Comparison of ENCODE assay signal across 18 mouse cellular contexts in genomic region chr7:132321392-132321958, GRCm38 (mm10). TPM values are rescaled to one million over a fixed set of nuclear protein-coding genes. Genes with fewer than 3 reads are reported as not detected.
DNase-seq lines count a peak whose midpoint lies in the region; ATAC-seq and TF ChIP-seq lines count a peak whose summit lies in the region.
"Had no signal": no experiment of that assay in that cellular context is flagged by ENCODE, and none has a peak within 500 bp of the region (broad histone marks: within the 10 kb centered on the region; RNA-seq: fewer than 3 reads in every experiment).

No protein-coding gene starts in this region.

- H3K9me3 ChIP-seq in liver, postnatal 0 days (ENCODE audit: low read length): no peaks in the 10 kb centered on the region
- H3K9me3 ChIP-seq in liver, embryonic 12.5 days (replicated peaks): no peaks in the 10 kb centered on the region
- H3K9me3 ChIP-seq: embryonic facial prominence, embryonic 10.5 days; embryonic facial prominence, embryonic 12.5 days; forebrain, embryonic 13.5 days; forebrain, embryonic 15.5 days had no signal

- TF ChIP-seq EP300 in liver, postnatal 0 days (IDR thresholded peaks at IDR 0.05; ENCODE audit: low read depth): no peak

- H3K9ac ChIP-seq in liver, postnatal 0 days (replicated peaks): no peak overlapping the region
- no peak overlapping the region for H3K9ac ChIP-seq in liver, embryonic 12.5 days
- H3K9ac ChIP-seq: embryonic facial prominence, embryonic 12.5 days; forebrain, embryonic 13.5 days; forebrain, embryonic 15.5 days; forebrain, postnatal 0 days had no signal

- no peaks in the 10 kb centered on the region for H3K36me3 ChIP-seq in liver, postnatal 0 days (replicated peaks; ENCODE audit: insufficient read depth, low read length)
- H3K36me3 ChIP-seq in liver, embryonic 12.5 days: no peaks in the 10 kb centered on the region
- H3K36me3 ChIP-seq: embryonic facial prominence, embryonic 10.5 days; embryonic facial prominence, embryonic 12.5 days; forebrain, embryonic 15.5 days; G1E had no signal

- peak; percentile 48 to 67 for DNase-seq in cerebellum, postnatal 25 days
- DNase-seq in cerebellum, adult 11-12 months: no peak
- DNase-seq in liver, postnatal 0 days: no peak
- no peak for DNase-seq in spleen, postnatal 36 days (ENCODE audit: low spot score in 2 of 2)
- DNase-seq: adrenal gland, adult 2 months; adrenal gland, postnatal 10 days; adrenal gland, postnatal 25 days; B cell, adult 2 months; cerebellum, adult 18-20 months; cerebellum, adult 8-10 months; forebrain, postnatal 0 days had no signal

- H3K27me3 ChIP-seq in liver, postnatal 0 days (ENCODE audit: insufficient read depth, low read length): peaks cover 16% of the 10 kb centered on the region; the same call in 1 of the 2 replicates
- H3K27me3 ChIP-seq in liver, embryonic 12.5 days (replicated peaks): peaks cover 15% of the 10 kb centered on the region
- H3K27me3 ChIP-seq: embryonic facial prominence, embryonic 12.5 days; forebrain, embryonic 13.5 days; forebrain, embryonic 15.5 days had no signal

- TF ChIP-seq CTCF in liver, postnatal 0 days (IDR thresholded peaks at IDR 0.05; ENCODE audit: low read depth): no peak

- H3K27ac ChIP-seq in liver, postnatal 0 days (ENCODE audit: low read depth): no peak overlapping the region
- H3K27ac ChIP-seq in liver, embryonic 12.5 days: no peak overlapping the region
- H3K27ac ChIP-seq: embryonic facial prominence, embryonic 10.5 days; embryonic facial prominence, embryonic 12.5 days; forebrain, embryonic 13.5 days; forebrain, embryonic 15.5 days had no signal

- H3K4me3 ChIP-seq in liver, postnatal 0 days (ENCODE audit: low read depth, low read length): no peak overlapping the region
- H3K4me3 ChIP-seq in liver, embryonic 12.5 days: no peak overlapping the region
- H3K4me3 ChIP-seq: embryonic facial prominence, embryonic 10.5 days; embryonic facial prominence, embryonic 12.5 days; forebrain, embryonic 13.5 days; forebrain, embryonic 15.5 days had no signal

- peaks cover 27% of the 10 kb centered on the region for H3K4me1 ChIP-seq in liver, postnatal 0 days (ENCODE audit: insufficient read depth)
- H3K4me1 ChIP-seq in liver, embryonic 12.5 days: peaks cover 21% of the 10 kb centered on the region

- peak overlapping the region; percentile 16 for H3K4me2 ChIP-seq in liver, postnatal 0 days (ENCODE audit: low read depth, low read length)
- H3K4me2 ChIP-seq in liver, embryonic 12.5 days: no peak overlapping the region
- H3K4me2 ChIP-seq: embryonic facial prominence, embryonic 12.5 days; forebrain, embryonic 13.5 days; forebrain, embryonic 15.5 days had no signal

- 60% methylated on average over 2 of the region's 2 CpGs for WGBS in liver, postnatal 0 days (ENCODE audit: insufficient replicate concordance)
- WGBS in liver, embryonic 12.5 days (ENCODE audit: insufficient replicate concordance): 63% methylated on average over 2 of the region's 2 CpGs

- no peak for ATAC-seq in liver, postnatal 0 days
- ATAC-seq in liver, embryonic 12.5 days: no peak
- ATAC-seq: CD4-positive, CD25-positive, alpha-beta regulatory T cell, adult 4 months; forebrain, embryonic 13.5 days; forebrain, embryonic 15.5 days; forebrain, postnatal 0 days had no signal

RNA-seq across cellular contexts. Expression of gene Chst15, which starts 4.4 kb away (rescaled TPM):
- 4.2 and 5.4 TPM in 2 replicates for polyA plus RNA-seq in liver, postnatal 0 days (2015; fragmentation: Nextera tagmentation; extraction: Ambion mirVana)
- polyA plus RNA-seq in liver, embryonic 12.5 days (2016; fragmentation: Nextera tagmentation; extraction: Ambion mirVana): 8.9 and 9.5 TPM in 2 replicates
- polyA plus RNA-seq: G1E had no signal

Comparison
In these comparisons a context has a peak if more than half of its experiments do, and no peak if none do; other contexts are left out.
1. DNase-seq: peak in cerebellum, postnatal 25 days (2 of 2); none in cerebellum, adult 11-12 months (single experiment), liver, postnatal 0 days (single experiment) and spleen, postnatal 36 days (0 of 2).